Mouse (Mus musculus) right cerebral cortex, postnatal 36 days (tissue): Measurements from ENCODE around the gene Lrrc8d.

ENCODE experiments used
- DNase-seq, 2 experiments: peaks; one replicate each; pipeline ENCODE4 v3.0.0; 2022; ENCODE audit warnings: low spot score in 2 of 2, mixed read lengths in 1 of 2

The Lrrc8d gene

GRCm38 (mm10) chr5:105715531-105716124 is 15.9 kb downstream of the Lrrc8d start:
- no peak for DNase-seq

GRCm38 (mm10) chr5:105717294-105717693 is 17.5 kb downstream of the Lrrc8d start:
- no peak for DNase-seq

- DNase-seq, result no peak
Measured at GRCm38 (mm10) chr5:105718138-105718670, 18.4 kb downstream of the Lrrc8d start.

- DNase-seq, result no peak
Measured at GRCm38 (mm10) chr5:105721267-105721666, 21.5 kb downstream of the Lrrc8d start.

- DNase-seq, result no peak
Measured at GRCm38 (mm10) chr5:105722807-105723206, 23.0 kb downstream of the Lrrc8d start.

GRCm38 (mm10) chr5:105730193-105730831 is 30.5 kb downstream of the Lrrc8d start:
- no peak for DNase-seq

GRCm38 (mm10) chr5:105731173-105731626 is 31.4 kb downstream of the Lrrc8d start:
- DNase-seq, result no peak

GRCm38 (mm10) chr5:105731627-105732432 is 32.1 kb downstream of the Lrrc8d start:
- no peak for DNase-seq

GRCm38 (mm10) chr5:105732433-105732891 is 32.7 kb downstream of the Lrrc8d start:
- DNase-seq, result no peak

- no peak for DNase-seq
Measured at GRCm38 (mm10) chr5:105733226-105733625, 33.5 kb downstream of the Lrrc8d start.

GRCm38 (mm10) chr5:105736365-105736764 is 36.6 kb downstream of the Lrrc8d start:
- no peak for DNase-seq

GRCm38 (mm10) chr5:105737145-105737544 is 37.4 kb downstream of the Lrrc8d start:
- no peak for DNase-seq

- DNase-seq, result no peak
Measured at GRCm38 (mm10) chr5:105740437-105740836, 40.7 kb downstream of the Lrrc8d start.

- DNase-seq, result no peak
Measured at GRCm38 (mm10) chr5:105742641-105743040, 42.9 kb downstream of the Lrrc8d start.

- DNase-seq, result no peak
Measured at GRCm38 (mm10) chr5:105745324-105745723, 45.6 kb downstream of the Lrrc8d start.

- no peak for DNase-seq
Measured at GRCm38 (mm10) chr5:105745927-105746454, 46.2 kb downstream of the Lrrc8d start.

GRCm38 (mm10) chr5:105754803-105755202 is 55.0 kb downstream of the Lrrc8d start:
- no peak for DNase-seq

- DNase-seq, result no peak
Measured at GRCm38 (mm10) chr5:105755491-105755890, 55.7 kb downstream of the Lrrc8d start.

GRCm38 (mm10) chr5:105757978-105758377 is 58.2 kb downstream of the Lrrc8d start:
- DNase-seq, result no peak

GRCm38 (mm10) chr5:105758866-105759265 is 59.1 kb downstream of the Lrrc8d start:
- DNase-seq, result no peak

GRCm38 (mm10) chr5:105761848-105762482 is 62.2 kb downstream of the Lrrc8d start:
- DNase-seq, result no peak
